Mouse (Mus musculus): Measurements from ENCODE around the gene Gm3033.
"Not testable (repeated sequence)": the region's sequence is repeated elsewhere in the genome, so short reads cannot be mapped to it uniquely, and the experiment has no call there.

Gm3033 gene

DNA sequence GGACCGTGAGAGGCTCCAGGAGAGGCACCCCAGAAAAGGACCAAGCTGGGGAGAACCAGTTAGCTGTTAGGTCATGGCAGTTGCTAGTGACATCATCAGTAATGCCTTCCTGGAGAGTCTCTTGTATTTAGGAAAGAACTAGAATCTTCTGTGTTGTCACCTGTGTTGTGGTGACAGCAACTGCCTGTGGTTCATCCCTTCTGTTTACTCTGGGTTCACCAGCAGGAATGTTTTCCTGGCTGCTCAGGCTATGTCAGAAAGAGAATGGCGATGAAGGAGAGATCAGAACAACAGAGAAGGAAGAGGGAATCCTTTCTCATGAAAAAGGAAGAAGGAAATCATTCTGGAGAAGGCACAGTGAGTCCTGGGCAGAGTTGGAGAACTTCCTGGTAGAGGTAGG, at the start of gene Gm3033:
Gene Gm3033, plus strand, starts transcription at position 301 of the 400 bp plus-strand sequence.
- not testable (repeated sequence) for DNase-seq

DNA sequence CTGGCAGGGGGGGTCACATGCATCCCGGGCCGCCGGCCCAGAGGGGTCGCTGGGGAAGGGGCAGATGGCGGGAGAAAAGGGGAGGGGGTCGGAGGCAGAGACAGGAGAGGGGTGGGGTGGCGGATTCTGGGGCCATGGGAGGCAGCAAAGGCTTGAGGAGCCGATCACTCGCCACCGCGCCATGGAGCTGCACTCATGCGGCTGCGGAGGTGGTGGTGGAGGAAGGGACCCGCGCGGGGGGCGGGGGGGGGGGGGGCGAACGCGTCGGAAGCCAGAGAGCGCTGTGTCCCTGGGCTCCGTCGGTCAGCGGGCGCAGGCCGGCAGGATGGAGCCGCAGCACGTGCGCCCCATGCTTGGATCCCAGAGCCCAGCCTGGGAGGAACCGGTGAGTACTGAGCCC, 36.3 kb upstream of the Gm3033 start, which contains the start of gene Gm3002:
Gene Gm3002, plus strand, starts transcription at position 301 of the 400 bp plus-strand sequence.
- not testable (repeated sequence) for DNase-seq

DNA sequence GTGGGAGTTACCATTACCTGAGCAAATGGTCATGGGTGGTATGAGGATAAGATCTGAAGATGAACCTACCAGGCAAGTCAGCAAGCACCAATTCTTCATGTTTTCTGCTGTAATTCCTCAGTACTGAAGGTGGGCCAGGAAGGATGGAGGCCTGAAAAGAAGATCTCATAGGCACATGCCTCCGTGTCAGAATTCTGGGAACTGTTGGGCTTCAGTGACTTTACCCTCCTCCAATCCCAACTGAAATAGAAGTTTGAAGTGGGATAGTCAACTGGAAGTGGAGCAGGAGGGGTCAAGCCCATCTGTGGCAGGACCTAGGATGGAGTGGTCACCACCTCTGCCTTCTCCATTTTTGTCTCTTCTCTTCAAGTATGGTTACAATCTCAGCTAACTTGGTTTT, 37.8 kb downstream of the Gm3033 start, which contains the start of gene Gm2916:
Gene Gm2916, plus strand, starts transcription at position 301 of the 400 bp plus-strand sequence.
- not testable (repeated sequence) for DNase-seq
